Mouse (Mus musculus) C2C12 (cell line): ENCODE measurements around the gene Ccser1. TPM values are rescaled to one million over a fixed set of nuclear protein-coding genes. Genes with fewer than 3 reads are reported as not detected.

Source experiments
- H3K27me3 ChIP-seq: one replicate; pipeline ENCODE4 v1.6.1; 2011; ENCODE audit not compliant: control insufficient read depth, insufficient read depth, insufficient read length
- H3K36me3 ChIP-seq: one replicate; pipeline ENCODE4 v1.6.1; 2011; ENCODE audit not compliant: control insufficient read depth, insufficient read depth
- H3K4me3 ChIP-seq: one replicate; pipeline ENCODE4 v1.5.1; 2011; ENCODE audit warnings: mild to moderate bottlenecking, control low read depth; ENCODE audit not compliant: poor library complexity, insufficient read depth, severe bottlenecking
- H3K79me2 ChIP-seq: one replicate; pipeline ENCODE4 v1.6.1; 2011; ENCODE audit not compliant: control insufficient read depth, insufficient read depth
- H3K79me3 ChIP-seq: one replicate; pipeline ENCODE4 v1.6.1; 2011; ENCODE audit warnings: low read depth, control low read depth
- H3ac ChIP-seq: one replicate; pipeline ENCODE3; 2011; ENCODE audit warnings: low read depth; ENCODE audit not compliant: control insufficient read depth, insufficient read length
- CEBPB ChIP-seq: IDR thresholded peaks from one replicate; pipeline ENCODE4 v1.6.1; 2011; ENCODE audit warnings: low read depth, mild to moderate bottlenecking, control low read depth, moderate library complexity
- CTCF ChIP-seq: IDR thresholded peaks from one replicate; pipeline ENCODE4 v1.5.1; 2011; ENCODE audit not compliant: control insufficient read depth, insufficient read depth, insufficient read length
- FOSL1 ChIP-seq: IDR thresholded peaks from one replicate; pipeline ENCODE4 v1.8.0; 2011; ENCODE audit warnings: mild to moderate bottlenecking, low read length; ENCODE audit not compliant: poor library complexity, insufficient read depth, severe bottlenecking
- MAX ChIP-seq: IDR thresholded peaks from one replicate; pipeline ENCODE4 v1.6.1; 2011; ENCODE audit warnings: mild to moderate bottlenecking, control low read depth
- MYOD1 ChIP-seq: IDR thresholded peaks from one replicate; pipeline ENCODE4 v1.6.1; 2011; ENCODE audit warnings: low read depth; ENCODE audit not compliant: control insufficient read depth, insufficient read length
- MYOG ChIP-seq: IDR thresholded peaks from one replicate; pipeline ENCODE4 v1.6.1; 2011; ENCODE audit not compliant: control insufficient read depth, insufficient read length; ENCODE audit errors: extremely low read depth
- USF1 ChIP-seq: IDR thresholded peaks from one replicate; pipeline ENCODE4 v1.6.1; 2011; ENCODE audit warnings: low read depth, mild to moderate bottlenecking, control low read depth, moderate library complexity
- polyA plus RNA-seq: library from polyadenylated mRNA; unstranded; fragments of >200 nt; fragmentation: generic; extraction: Trizol; gene quantifications from one replicate; pipeline ENCODE4 v1.2.1, GENCODE M21; 2012; ENCODE audit warnings: missing spikeins

The Ccser1 gene
- polyA plus RNA-seq, 1 experiment = 0.68 TPM

DNA sequence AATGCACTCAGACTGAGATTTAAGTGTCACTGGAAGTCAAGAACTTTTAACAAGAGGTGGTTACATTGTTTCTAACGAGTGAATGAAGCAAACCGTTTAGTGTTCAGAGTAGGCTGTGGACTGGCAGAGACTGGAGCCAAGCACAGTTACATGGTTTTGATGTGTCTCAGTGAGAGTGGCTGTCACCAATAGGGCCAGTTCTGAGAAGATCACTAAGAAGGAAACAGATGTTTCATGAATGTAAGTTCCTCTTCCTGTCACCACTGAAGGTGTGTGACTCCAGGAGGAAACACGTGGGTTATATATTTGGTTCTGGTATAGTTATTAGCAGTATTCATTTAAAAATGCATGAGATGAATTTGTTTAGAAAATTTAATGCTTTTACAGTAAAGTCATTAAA is 112.8 kb downstream of the Ccser1 start:
- H3K36me3 ChIP-seq = no peaks in the 10 kb centered on the region
- no peaks in the 10 kb centered on the region for H3K79me3 ChIP-seq
- no peak overlapping the region for H3K4me3 ChIP-seq
- no peaks in the 10 kb centered on the region for H3K27me3 ChIP-seq
- H3K79me2 ChIP-seq = no peaks in the 10 kb centered on the region
- no peak for TF ChIP-seq MAX
- no peak for TF ChIP-seq USF1
- TF ChIP-seq CEBPB = no peak
- TF ChIP-seq FOSL1 = no peak
- TF ChIP-seq MYOG = no peak
- no peak for TF ChIP-seq MYOD1
- no peak for TF ChIP-seq CTCF
- no peak overlapping the region for H3ac ChIP-seq

DNA sequence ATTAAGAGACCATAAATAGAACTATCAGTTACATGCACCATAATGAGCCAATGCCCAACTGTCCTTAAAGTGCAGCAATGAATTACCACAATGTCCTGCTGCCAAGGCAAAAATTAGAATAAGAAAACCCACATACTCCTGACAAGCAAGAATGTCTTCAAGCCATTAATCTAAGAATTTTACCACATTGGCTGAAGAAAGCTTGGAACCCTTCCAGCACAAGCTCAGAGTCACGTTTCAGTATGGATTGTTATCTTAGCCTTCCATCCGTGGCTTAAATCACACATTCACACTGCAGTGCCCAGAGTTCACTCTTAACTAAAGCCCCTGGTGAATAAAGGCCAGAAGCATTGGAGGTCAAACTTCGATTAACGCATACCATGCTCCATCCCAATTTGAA is 115.4 kb downstream of the Ccser1 start:
- no peak for TF ChIP-seq USF1
- no peak for TF ChIP-seq CEBPB
- no peak for TF ChIP-seq MYOG
- no peak for TF ChIP-seq MYOD1
- TF ChIP-seq CTCF = no peak
- TF ChIP-seq MAX = no peak
- no peak for TF ChIP-seq FOSL1
- no peaks in the 10 kb centered on the region for H3K36me3 ChIP-seq
- no peaks in the 10 kb centered on the region for H3K79me3 ChIP-seq

DNA sequence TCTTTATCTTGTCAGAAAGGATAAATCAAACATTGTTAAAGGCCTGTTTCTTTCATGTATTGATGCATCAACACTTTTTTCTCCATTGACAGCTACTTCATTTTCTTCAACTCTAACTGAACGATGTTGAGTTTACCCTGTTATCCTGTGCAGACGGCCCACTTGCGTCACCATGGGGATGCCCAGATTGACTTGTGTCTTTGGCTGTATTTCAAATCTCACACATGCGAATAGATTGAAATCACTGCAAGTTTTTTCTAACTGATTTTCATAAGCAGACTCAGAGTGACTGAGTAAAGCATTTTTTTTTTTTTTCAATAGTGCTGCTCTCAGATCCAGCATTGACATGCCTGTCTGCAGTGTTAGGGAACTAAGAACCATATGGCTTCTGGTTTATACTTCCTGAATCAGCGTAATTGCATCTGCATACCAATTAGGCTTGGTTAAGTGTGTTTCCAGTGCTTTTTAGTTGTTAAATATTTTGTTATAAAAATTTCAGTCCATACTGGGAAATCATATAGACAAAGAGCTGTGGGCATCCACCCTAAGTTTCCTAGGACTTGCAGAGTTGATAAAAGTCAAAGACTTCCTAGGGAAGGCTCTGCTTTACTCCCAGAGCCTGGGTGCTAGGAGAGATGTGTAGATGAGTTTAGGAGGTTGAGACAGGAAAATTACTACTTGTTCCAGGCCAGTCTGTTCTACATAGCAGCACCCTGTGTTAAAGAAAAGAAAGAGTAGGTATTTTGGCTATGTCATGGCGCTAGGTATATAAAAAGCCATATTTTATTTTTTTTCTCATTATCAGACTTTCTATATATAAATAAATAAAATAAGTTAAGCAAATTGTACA is 116.3 kb downstream of the Ccser1 start:
- no peak for TF ChIP-seq MAX
- no peak for TF ChIP-seq CTCF
- TF ChIP-seq CEBPB = no peak
- TF ChIP-seq FOSL1 = no peak
- TF ChIP-seq USF1 = no peak
- no peak for TF ChIP-seq MYOG
- TF ChIP-seq MYOD1 = no peak
- H3K27me3 ChIP-seq = no peaks in the 10 kb centered on the region
- H3ac ChIP-seq = no peak overlapping the region
- H3K36me3 ChIP-seq = no peaks in the 10 kb centered on the region
- H3K4me3 ChIP-seq = no peak overlapping the region
- no peaks in the 10 kb centered on the region for H3K79me3 ChIP-seq
- H3K79me2 ChIP-seq = no peaks in the 10 kb centered on the region

More for the DNA sequence above, 115.4 kb downstream of the Ccser1 start:
- Histone ChIP-seq H3K79me2 (no peaks in the 10 kb centered on the region), H3K27me3 (no peaks in the 10 kb centered on the region), H3K4me3 (no peak overlapping the region), H3ac (no peak overlapping the region)

DNA sequence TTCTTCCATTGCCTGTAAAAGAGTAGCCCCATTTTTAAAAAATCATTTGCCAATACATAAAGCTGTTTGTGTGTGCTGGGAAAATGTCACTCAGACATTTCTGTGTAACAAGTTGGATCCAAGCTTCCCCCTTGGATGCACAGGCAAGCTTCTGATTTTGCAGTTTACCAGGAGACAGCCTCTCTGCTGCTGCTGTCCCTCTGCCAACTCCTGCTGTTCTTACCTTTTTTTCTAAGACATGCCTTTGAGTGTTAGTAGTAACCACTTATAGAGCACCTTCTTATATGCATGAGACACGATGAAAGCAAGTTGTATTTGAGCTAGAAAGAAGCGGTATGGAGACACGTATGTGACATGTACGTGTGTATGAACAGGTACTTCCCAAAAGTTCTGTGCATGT is 120.3 kb downstream of the Ccser1 start:
- Histone ChIP-seq H3K79me2 (no peaks in the 10 kb centered on the region), H3K4me3 (no peak overlapping the region), H3ac (no peak overlapping the region), H3K27me3 (no peaks in the 10 kb centered on the region), H3K79me3 (no peaks in the 10 kb centered on the region), H3K36me3 (no peaks in the 10 kb centered on the region)
- no peak for TF ChIP-seq MAX
- TF ChIP-seq MYOD1 = no peak
- TF ChIP-seq CTCF = no peak
- TF ChIP-seq MYOG = no peak
- TF ChIP-seq CEBPB = no peak
- no peak for TF ChIP-seq FOSL1
- no peak for TF ChIP-seq USF1

DNA sequence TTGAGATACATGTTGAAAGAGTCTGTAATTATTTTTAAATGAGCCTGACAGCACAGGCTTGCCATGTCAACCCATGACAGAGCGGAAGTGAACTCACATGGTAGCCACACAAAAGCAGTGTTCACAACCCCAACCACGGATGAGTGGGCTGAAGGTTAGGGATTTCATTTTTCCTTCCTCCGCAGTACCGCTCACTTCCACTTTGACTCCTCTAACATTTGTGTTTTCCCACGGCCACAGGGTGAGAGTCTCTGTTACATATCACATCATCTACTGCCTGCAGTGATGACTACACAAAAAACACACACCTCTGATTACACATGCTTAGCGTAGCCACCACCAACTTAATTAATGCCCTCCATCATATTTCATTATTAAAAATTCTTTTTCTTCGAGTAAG is 120.9 kb downstream of the Ccser1 start:
- Histone ChIP-seq H3K79me3 (no peaks in the 10 kb centered on the region), H3ac (no peak overlapping the region), H3K27me3 (no peaks in the 10 kb centered on the region), H3K79me2 (no peaks in the 10 kb centered on the region), H3K4me3 (no peak overlapping the region), H3K36me3 (no peaks in the 10 kb centered on the region)
- TF ChIP-seq USF1 = no peak
- TF ChIP-seq CEBPB = no peak
- no peak for TF ChIP-seq CTCF
- TF ChIP-seq MAX = no peak

DNA sequence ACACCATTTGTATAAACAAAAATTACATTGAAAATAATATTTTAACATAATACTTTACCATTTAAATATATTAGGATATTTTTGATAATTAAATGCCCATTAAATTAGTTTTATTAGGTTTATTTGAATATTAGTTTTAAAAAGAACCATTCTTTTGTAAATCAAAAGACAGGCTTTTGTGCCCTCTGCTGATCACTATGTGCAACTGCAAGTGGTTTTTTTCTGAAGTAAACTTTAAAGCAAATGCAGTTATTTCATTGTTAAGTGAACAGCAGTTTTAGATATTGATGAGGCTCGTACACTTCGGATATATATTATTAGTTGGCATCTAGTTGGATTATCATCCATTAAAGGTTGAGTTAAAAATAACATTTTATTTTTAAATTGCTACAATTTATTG is 121.5 kb downstream of the Ccser1 start:
- Histone ChIP-seq H3ac (no peak overlapping the region), H3K4me3 (no peak overlapping the region), H3K27me3 (no peaks in the 10 kb centered on the region), H3K36me3 (no peaks in the 10 kb centered on the region), H3K79me2 (no peaks in the 10 kb centered on the region), H3K79me3 (no peaks in the 10 kb centered on the region)
- no peak for TF ChIP-seq MYOD1
- no peak for TF ChIP-seq MYOG
- no peak for TF ChIP-seq CEBPB
- no peak for TF ChIP-seq FOSL1
- no peak for TF ChIP-seq CTCF
- no peak for TF ChIP-seq USF1
- no peak for TF ChIP-seq MAX
